Mouse (Mus musculus): ENCODE data around the gene Ankrd45.

GRCm38 (mm10) chr1:161214465-161214864, 72.0 kb downstream of the Ankrd45 start:
- no peak for TF ChIP-seq POLR2A (IDR thresholded peaks at IDR 0.05; ENCODE audit: borderline replicate concordance, extremely low read depth, insufficient read depth, insufficient read length, poor library complexity, severe bottlenecking)
- peak; percentile 35; the same call in 1 of the 2 replicates for TF ChIP-seq CTCF (IDR thresholded peaks at IDR 0.05; ENCODE audit: borderline replicate concordance, extremely low read depth, insufficient read depth, insufficient read length)
